Mouse (Mus musculus) kidney, embryonic 14.5 days (tissue): Measurements from ENCODE around the gene Wipi1. TPM values are rescaled to one million over a fixed set of nuclear protein-coding genes. Genes with fewer than 3 reads are reported as not detected.

Experiments
- ATAC-seq: fragments of 200-750 bp; cut with Nextera tagmentation; 2 replicates; pipeline ENCODE4 v1.8.0; 2017; ENCODE audit warnings: moderate number of reproducible peaks, mild to moderate bottlenecking, moderate TSS enrichment, moderate library complexity; ENCODE audit not compliant: low FRiP score, low TSS enrichment
- H3K27ac ChIP-seq: fragments of 300-500 bp; sonication (generic); 2 replicates; pipeline ENCODE4 v1.5.1; 2014; ENCODE audit warnings: low read depth, mild to moderate bottlenecking, low read length, moderate library complexity, mixed read lengths
- H3K27me3 ChIP-seq: fragments of 300-500 bp; sonication (generic); 2 replicates; pipeline ENCODE4 v1.6.1; 2014; ENCODE audit warnings: mild to moderate bottlenecking, low read length; ENCODE audit not compliant: control insufficient read depth, insufficient read depth
- H3K36me3 ChIP-seq: fragments of 300-500 bp; sonication (generic); 2 replicates; pipeline ENCODE4 v1.6.1; 2014; ENCODE audit warnings: low read length, mixed read lengths; ENCODE audit not compliant: control insufficient read depth, insufficient read depth
- H3K4me1 ChIP-seq: fragments of 300-500 bp; sonication (generic); 2 replicates; pipeline ENCODE4 v1.6.1; 2014; ENCODE audit warnings: low read length, mixed read lengths; ENCODE audit not compliant: control insufficient read depth, insufficient read depth
- H3K4me2 ChIP-seq: fragments of 300-500 bp; sonication (generic); replicated peaks from 2 replicates; pipeline ENCODE4 v1.6.1; 2014; ENCODE audit warnings: low read depth, mild to moderate bottlenecking, low read length
- H3K4me3 ChIP-seq: fragments of 300-500 bp; sonication (generic); 2 replicates; pipeline ENCODE4 v1.5.1; 2014; ENCODE audit warnings: mild to moderate bottlenecking, low read length
- H3K9ac ChIP-seq: fragments of 300-500 bp; sonication (generic); 2 replicates; pipeline ENCODE4 v1.6.1; 2014; ENCODE audit warnings: low read depth, mild to moderate bottlenecking, low read length, moderate library complexity
- H3K9me3 ChIP-seq: fragments of 300-500 bp; sonication (generic); 2 replicates; pipeline ENCODE4 v1.6.1; 2016; ENCODE audit warnings: low read length; ENCODE audit not compliant: control insufficient read depth
- WGBS: fragments of 180-500 bp; shearing (Covaris S2); extraction: QIAGEN DNeasy Blood & Tissue Kit; methylation state at CpG from one replicate; pipeline ENCODE4 v1.1.7; 2014; 5-methylcytosine and 5-hydroxymethylcytosine counted together
- polyA plus RNA-seq: library from polyadenylated mRNA; unstranded; fragments of >200 nt; fragmentation: Nextera tagmentation; extraction: Ambion mirVana; gene quantifications from 2 replicates; pipeline ENCODE4 v1.2.1, GENCODE M21; 2014

Wipi1 gene
- polyA plus RNA-seq, 1 experiment from 2014 or later, result 19.6 TPM

GRCm38 (mm10) chr11:109559241-109559640, 52.5 kb downstream of the Wipi1 start:
- Histone ChIP-seq H3K4me3 (no peak overlapping the region), H3K36me3 (no peaks in the 10 kb centered on the region), H3K4me2 (no peak overlapping the region), H3K27me3 (no peaks in the 10 kb centered on the region), H3K9me3 (no peaks in the 10 kb centered on the region), H3K4me1 (peaks cover 5% of the 10 kb centered on the region; the same call in 1 of the 2 replicates), H3K9ac (no peak overlapping the region), H3K27ac (no peak overlapping the region)
- no peak for ATAC-seq
- 77% methylated on average over 12 of the region's 12 CpGs for WGBS

- Histone ChIP-seq H3K27me3 (no peaks in the 10 kb centered on the region), H3K27ac (no peak overlapping the region), H3K4me3 (no peak overlapping the region), H3K4me2 (no peak overlapping the region), H3K9me3 (no peaks in the 10 kb centered on the region), H3K9ac (no peak overlapping the region), H3K36me3 (no peaks in the 10 kb centered on the region), H3K4me1 (peaks cover 5% of the 10 kb centered on the region; the same call in 1 of the 2 replicates)
- WGBS, result 83% methylated on average over 11 of the region's 11 CpGs
- ATAC-seq, result no peak
Measured at GRCm38 (mm10) chr11:109557419-109557818, 54.3 kb downstream of the Wipi1 start.

GRCm38 (mm10) chr11:109556130-109556529, 55.6 kb downstream of the Wipi1 start:
- WGBS, result 85% methylated on average over 6 of the region's 6 CpGs
- no peak overlapping the region for H3K27ac ChIP-seq
- H3K4me1 ChIP-seq, result peaks cover 3% of the 10 kb centered on the region; the same call in 1 of the 2 replicates
- H3K9ac ChIP-seq, result no peak overlapping the region
- ATAC-seq, result no peak
- no peaks in the 10 kb centered on the region for H3K27me3 ChIP-seq
- no peaks in the 10 kb centered on the region for H3K9me3 ChIP-seq
- no peaks in the 10 kb centered on the region for H3K36me3 ChIP-seq
- no peak overlapping the region for H3K4me2 ChIP-seq
- no peak overlapping the region for H3K4me3 ChIP-seq

- WGBS, result 54% methylated on average over 3 of the region's 3 CpGs
Measured at GRCm38 (mm10) chr11:109554443-109554842, 57.3 kb downstream of the Wipi1 start.

GRCm38 (mm10) chr11:109553921-109554320, 57.8 kb downstream of the Wipi1 start:
- Histone ChIP-seq H3K4me1 (no peaks in the 10 kb centered on the region), H3K36me3 (no peaks in the 10 kb centered on the region), H3K4me2 (no peak overlapping the region), H3K4me3 (no peak overlapping the region), H3K9ac (no peak overlapping the region), H3K27ac (no peak overlapping the region), H3K27me3 (no peaks in the 10 kb centered on the region), H3K9me3 (no peaks in the 10 kb centered on the region)
- no peak for ATAC-seq
- WGBS, result 65% methylated on average over 4 of the region's 4 CpGs

More at GRCm38 (mm10) chr11:109554443-109554842, 57.3 kb downstream of the Wipi1 start:
- H3K4me2 ChIP-seq, result no peak overlapping the region
- ATAC-seq, result no peak
- no peak overlapping the region for H3K4me3 ChIP-seq
- H3K27me3 ChIP-seq, result no peaks in the 10 kb centered on the region
- H3K36me3 ChIP-seq, result no peaks in the 10 kb centered on the region
- H3K4me1 ChIP-seq, result no peaks in the 10 kb centered on the region
- no peak overlapping the region; the same call in 1 of the 2 replicates for H3K27ac ChIP-seq
- H3K9ac ChIP-seq, result no peak overlapping the region
- no peaks in the 10 kb centered on the region for H3K9me3 ChIP-seq

GRCm38 (mm10) chr11:109549599-109550290, 62.0 kb downstream of the Wipi1 start:
- peaks cover 17% of the 10 kb centered on the region for H3K4me1 ChIP-seq
- 41% methylated on average over 5 of the region's 5 CpGs for WGBS
- H3K36me3 ChIP-seq, result no peaks in the 10 kb centered on the region
- H3K27ac ChIP-seq, result no peak overlapping the region; the same call in 1 of the 2 replicates
- H3K4me3 ChIP-seq, result no peak overlapping the region
- no peak overlapping the region for H3K9ac ChIP-seq
- H3K9me3 ChIP-seq, result no peaks in the 10 kb centered on the region
- no peaks in the 10 kb centered on the region for H3K27me3 ChIP-seq
- H3K4me2 ChIP-seq, result no peak overlapping the region
- no peak for ATAC-seq

GRCm38 (mm10) chr11:109547652-109548051, 64.1 kb downstream of the Wipi1 start:
- H3K9ac ChIP-seq, result no peak overlapping the region

GRCm38 (mm10) chr11:109546305-109547001, 65.3 kb downstream of the Wipi1 start:
- H3K27ac ChIP-seq, result peak overlapping the region; percentile 42
- H3K9me3 ChIP-seq, result no peaks in the 10 kb centered on the region
- no peak overlapping the region for H3K4me2 ChIP-seq
- 41% methylated on average over 16 of the region's 16 CpGs for WGBS
- no peaks in the 10 kb centered on the region for H3K36me3 ChIP-seq
- H3K4me1 ChIP-seq, result peaks cover 17% of the 10 kb centered on the region
- H3K27me3 ChIP-seq, result no peaks in the 10 kb centered on the region
- no peak overlapping the region for H3K9ac ChIP-seq
- H3K4me3 ChIP-seq, result no peak overlapping the region
- ATAC-seq, result 0 out of 2 replicates have a peak, but pooled peaks have one; percentile 30

More at GRCm38 (mm10) chr11:109547652-109548051, 64.1 kb downstream of the Wipi1 start:
- no peaks in the 10 kb centered on the region for H3K9me3 ChIP-seq
- H3K27ac ChIP-seq, result no peak overlapping the region
- 100% methylated on average over 1 of the region's 1 CpGs for WGBS
- H3K4me3 ChIP-seq, result no peak overlapping the region
- H3K27me3 ChIP-seq, result no peaks in the 10 kb centered on the region
- peaks cover 17% of the 10 kb centered on the region for H3K4me1 ChIP-seq
- no peak for ATAC-seq
- no peaks in the 10 kb centered on the region for H3K36me3 ChIP-seq
- no peak overlapping the region for H3K4me2 ChIP-seq

GRCm38 (mm10) chr11:109545700-109546143, 66.0 kb downstream of the Wipi1 start:
- Histone ChIP-seq H3K4me1 (peaks cover 17% of the 10 kb centered on the region), H3K36me3 (no peaks in the 10 kb centered on the region), H3K4me3 (no peak overlapping the region), H3K9ac (no peak overlapping the region), H3K9me3 (no peaks in the 10 kb centered on the region), H3K4me2 (peak overlapping the region; percentile 8; the same call in 1 of the 2 replicates), H3K27ac (peak overlapping the region; percentile 42), H3K27me3 (no peaks in the 10 kb centered on the region)
- peak; percentile 78 for ATAC-seq
- 18% methylated on average over 12 of the region's 12 CpGs for WGBS
